Mouse (Mus musculus) forebrain, embryonic 10.5 days (tissue): ENCODE data around the gene Lingo3. TPM values are rescaled to one million over a fixed set of nuclear protein-coding genes. Genes with fewer than 3 reads are reported as not detected.
"Not testable (repeated sequence)": the region's sequence is repeated elsewhere in the genome, so short reads cannot be mapped to it uniquely, and the experiment has no call there.

Source experiments
- DNase-seq: peaks from one replicate; pipeline ENCODE4 v3.0.0-alpha.2; 2017; ENCODE audit warnings: low spot score; ENCODE audit errors: extremely low spot score
- H3K27ac ChIP-seq: fragments of 300-500 bp; sonication (generic); 2 replicates; pipeline ENCODE4 v1.5.1; 2016; ENCODE audit warnings: mild to moderate bottlenecking
- H3K27me3 ChIP-seq: fragments of 300-500 bp; sonication (generic); 2 replicates; pipeline ENCODE4 v1.6.1; 2016; ENCODE audit warnings: mild to moderate bottlenecking; ENCODE audit not compliant: poor library complexity, severe bottlenecking
- H3K36me3 ChIP-seq: fragments of 300-500 bp; sonication (generic); replicated peaks from 2 replicates; pipeline ENCODE4 v1.6.1; 2016; ENCODE audit warnings: mild to moderate bottlenecking, moderate library complexity
- H3K4me1 ChIP-seq: fragments of 300-500 bp; sonication (generic); 2 replicates; pipeline ENCODE4 v1.6.1; 2016
- H3K4me3 ChIP-seq: fragments of 300-500 bp; sonication (generic); 2 replicates; pipeline ENCODE4 v1.5.1; 2016; ENCODE audit warnings: mild to moderate bottlenecking, moderate library complexity
- H3K9me3 ChIP-seq: fragments of 300-500 bp; sonication (generic); 2 replicates; pipeline ENCODE4 v1.6.1; 2016; ENCODE audit warnings: mild to moderate bottlenecking, moderate library complexity
- WGBS: fragments of 180-500 bp; shearing (Covaris S2); methylation state at CpG from one replicate; pipeline ENCODE4 v1.1.7; 2016; 5-methylcytosine and 5-hydroxymethylcytosine counted together
- polyA plus RNA-seq: library from polyadenylated mRNA; unstranded; fragments of >200 nt; fragmentation: Nextera tagmentation; extraction: Ambion mirVana; gene quantifications from 2 replicates; pipeline ENCODE4 v1.2.1, GENCODE M21; 2016

Gene Lingo3
- polyA plus RNA-seq, 1 experiment from 2014 or later, result 1.5 TPM

GRCm38 (mm10) chr10:80839848-80840247 lies 4.0 kb downstream of the Lingo3 start:
- no peak for DNase-seq
- Histone ChIP-seq H3K27ac (no peak overlapping the region), H3K27me3 (peaks cover 88% of the 10 kb centered on the region), H3K4me1 (peaks cover 69% of the 10 kb centered on the region), H3K4me3 (no peak overlapping the region), H3K36me3 (peaks cover 5% of the 10 kb centered on the region), H3K9me3 (peaks cover 10% of the 10 kb centered on the region)
- WGBS, result 67% methylated on average over 6 of the region's 6 CpGs

- H3K4me1 ChIP-seq, result peaks cover 64% of the 10 kb centered on the region
- no peak overlapping the region for H3K4me3 ChIP-seq
- WGBS, result 62% methylated on average over 2 of the region's 2 CpGs
- peaks cover 16% of the 10 kb centered on the region for H3K36me3 ChIP-seq
- H3K27ac ChIP-seq, result 0 out of 2 replicates have a peak overlapping the region, but pooled peaks have one; percentile 20
- peaks cover 88% of the 10 kb centered on the region for H3K27me3 ChIP-seq
- H3K9me3 ChIP-seq, result peaks cover 18% of the 10 kb centered on the region
- DNase-seq, result no peak
These were observed 5.4 kb downstream of the Lingo3 start for GRCm38 (mm10) chr10:80838346-80838912.

- H3K4me3 ChIP-seq, result no peak overlapping the region
- peaks cover 18% of the 10 kb centered on the region for H3K9me3 ChIP-seq
- H3K36me3 ChIP-seq, result peaks cover 17% of the 10 kb centered on the region
- 0 out of 2 replicates have a peak overlapping the region, but pooled peaks have one; percentile 20 for H3K27ac ChIP-seq
- WGBS, result 0% methylated on average over 2 of the region's 2 CpGs
- H3K4me1 ChIP-seq, result peaks cover 66% of the 10 kb centered on the region
- no peak for DNase-seq
- peaks cover 88% of the 10 kb centered on the region for H3K27me3 ChIP-seq
These were observed 6.0 kb downstream of the Lingo3 start for GRCm38 (mm10) chr10:80837827-80838226.

- H3K27me3 ChIP-seq, result peaks cover 85% of the 10 kb centered on the region
- H3K4me3 ChIP-seq, result no peak overlapping the region
- peaks cover 17% of the 10 kb centered on the region for H3K36me3 ChIP-seq
- no peak for DNase-seq
- WGBS, result 64% methylated on average over 7 of the region's 7 CpGs
- peaks cover 73% of the 10 kb centered on the region for H3K4me1 ChIP-seq
- peaks cover 18% of the 10 kb centered on the region for H3K9me3 ChIP-seq
- H3K27ac ChIP-seq, result no peak overlapping the region
These were observed 6.9 kb downstream of the Lingo3 start for GRCm38 (mm10) chr10:80836949-80837379.

GRCm38 (mm10) chr10:80835617-80836016 lies 8.2 kb downstream of the Lingo3 start:
- H3K9me3 ChIP-seq, result peaks cover 18% of the 10 kb centered on the region
- H3K4me3 ChIP-seq, result peak overlapping the region; percentile 9; the same call in 1 of the 2 replicates
- no peak for DNase-seq
- WGBS, result 67% methylated on average over 30 of the region's 30 CpGs
- H3K36me3 ChIP-seq, result peaks cover 23% of the 10 kb centered on the region
- no peak overlapping the region; the same call in 1 of the 2 replicates for H3K27ac ChIP-seq
- peaks cover 72% of the 10 kb centered on the region for H3K27me3 ChIP-seq
- peaks cover 73% of the 10 kb centered on the region for H3K4me1 ChIP-seq

GRCm38 (mm10) chr10:80832818-80833217 lies 11.0 kb downstream of the Lingo3 start:
- 71% methylated on average over 7 of the region's 7 CpGs for WGBS
- peaks cover 84% of the 10 kb centered on the region for H3K4me1 ChIP-seq
- peaks cover 18% of the 10 kb centered on the region for H3K9me3 ChIP-seq

GRCm38 (mm10) chr10:80831136-80831535 lies 12.7 kb downstream of the Lingo3 start:
- H3K36me3 ChIP-seq, result peaks cover 50% of the 10 kb centered on the region
- peaks cover 18% of the 10 kb centered on the region for H3K9me3 ChIP-seq
- DNase-seq, result peak; percentile 85
- H3K27ac ChIP-seq, result no peak overlapping the region
- 3% methylated on average over 9 of the region's 9 CpGs for WGBS
- peak overlapping the region; percentile 16; the same call in 1 of the 2 replicates for H3K4me3 ChIP-seq
- H3K27me3 ChIP-seq, result peaks cover 39% of the 10 kb centered on the region
- H3K4me1 ChIP-seq, result peaks cover 78% of the 10 kb centered on the region

More at GRCm38 (mm10) chr10:80832818-80833217, 11.0 kb downstream of the Lingo3 start:
- H3K36me3 ChIP-seq, result peaks cover 49% of the 10 kb centered on the region
- peaks cover 56% of the 10 kb centered on the region for H3K27me3 ChIP-seq
- DNase-seq, result no peak
- H3K4me3 ChIP-seq, result no peak overlapping the region
- H3K27ac ChIP-seq, result no peak overlapping the region

- Histone ChIP-seq H3K27me3 (peaks cover 24% of the 10 kb centered on the region), H3K4me1 (peaks cover 73% of the 10 kb centered on the region), H3K4me3 (peak overlapping the region; percentile 20; the same call in 1 of the 2 replicates), H3K36me3 (peaks cover 42% of the 10 kb centered on the region), H3K9me3 (peaks cover 5% of the 10 kb centered on the region), H3K27ac (no peak overlapping the region)
- DNase-seq, result no peak
- 63% methylated on average over 1 of the region's 1 CpGs for WGBS
These were observed 14.2 kb downstream of the Lingo3 start for GRCm38 (mm10) chr10:80829359-80830278.

- Histone ChIP-seq H3K4me3 (peak overlapping the region; percentile 88; the same call in 1 of the 2 replicates), H3K36me3 (peaks cover 35% of the 10 kb centered on the region), H3K4me1 (peaks cover 69% of the 10 kb centered on the region), H3K27me3 (peaks cover 13% of the 10 kb centered on the region)
- DNase-seq, H3K27ac ChIP-seq, H3K9me3 ChIP-seq: not testable (repeated sequence)
- 88% methylated on average over 9 of the region's 9 CpGs for WGBS
These were observed 15.3 kb downstream of the Lingo3 start for GRCm38 (mm10) chr10:80828587-80828986.

GRCm38 (mm10) chr10:80827870-80828420 lies 15.9 kb downstream of the Lingo3 start:
- Histone ChIP-seq H3K9me3 (no peaks in the 10 kb centered on the region), H3K27me3 (peaks cover 7% of the 10 kb centered on the region), H3K27ac (no peak overlapping the region), H3K4me1 (peaks cover 63% of the 10 kb centered on the region), H3K4me3 (peak overlapping the region; percentile 88), H3K36me3 (peaks cover 33% of the 10 kb centered on the region)
- DNase-seq, result no peak
- 92% methylated on average over 10 of the region's 10 CpGs for WGBS

- 0 out of 2 replicates have a peak, but pooled peaks cover under 1% of the 10 kb centered on the region for H3K27me3 ChIP-seq
These were observed 16.6 kb downstream of the Lingo3 start for GRCm38 (mm10) chr10:80827063-80827869.

More at GRCm38 (mm10) chr10:80827063-80827869, 16.6 kb downstream of the Lingo3 start:
- DNase-seq, result no peak
- peak overlapping the region; percentile 95 for H3K27ac ChIP-seq
- H3K9me3 ChIP-seq, result no peaks in the 10 kb centered on the region
- peaks cover 33% of the 10 kb centered on the region for H3K36me3 ChIP-seq
- peaks cover 56% of the 10 kb centered on the region for H3K4me1 ChIP-seq
- peak overlapping the region; percentile 88 for H3K4me3 ChIP-seq
- WGBS, result 11% methylated on average over 27 of the region's 29 CpGs
